Mouse (Mus musculus) hindlimb bud, embryonic 11.5 days (tissue): ENCODE data around the gene Kctd11.

Source experiments
- DNase-seq: peaks from one replicate; pipeline ENCODE4 v3.0.0-alpha.2; 2012; ENCODE audit warnings: low read depth, low spot score; ENCODE audit errors: extremely low spot score

The Kctd11 gene

GRCm38 (mm10) chr11:69912716-69913530, 31.7 kb upstream of the Kctd11 start:
- DNase-seq = no peak

DNA sequence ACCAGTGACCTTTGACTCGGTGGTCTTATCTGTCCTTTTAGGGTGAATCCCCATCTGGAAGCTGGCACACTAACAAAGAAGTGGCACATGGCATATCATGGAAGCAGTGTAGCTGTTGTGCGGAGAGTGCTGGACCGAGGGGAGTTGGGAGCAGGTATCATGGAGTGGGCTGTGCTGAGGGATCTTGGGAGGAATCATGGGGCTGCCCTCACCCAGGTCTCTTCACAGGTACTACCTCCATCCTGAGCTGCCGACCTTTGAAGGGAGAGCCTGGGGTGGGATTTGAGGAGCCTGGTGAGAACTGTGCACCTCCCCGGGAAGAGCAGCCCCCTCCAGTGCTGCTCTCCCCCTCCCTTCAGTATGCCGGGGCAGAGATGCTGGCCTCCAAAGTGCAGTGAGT, 30.5 kb upstream of the Kctd11 start:
- no peak for DNase-seq

DNA sequence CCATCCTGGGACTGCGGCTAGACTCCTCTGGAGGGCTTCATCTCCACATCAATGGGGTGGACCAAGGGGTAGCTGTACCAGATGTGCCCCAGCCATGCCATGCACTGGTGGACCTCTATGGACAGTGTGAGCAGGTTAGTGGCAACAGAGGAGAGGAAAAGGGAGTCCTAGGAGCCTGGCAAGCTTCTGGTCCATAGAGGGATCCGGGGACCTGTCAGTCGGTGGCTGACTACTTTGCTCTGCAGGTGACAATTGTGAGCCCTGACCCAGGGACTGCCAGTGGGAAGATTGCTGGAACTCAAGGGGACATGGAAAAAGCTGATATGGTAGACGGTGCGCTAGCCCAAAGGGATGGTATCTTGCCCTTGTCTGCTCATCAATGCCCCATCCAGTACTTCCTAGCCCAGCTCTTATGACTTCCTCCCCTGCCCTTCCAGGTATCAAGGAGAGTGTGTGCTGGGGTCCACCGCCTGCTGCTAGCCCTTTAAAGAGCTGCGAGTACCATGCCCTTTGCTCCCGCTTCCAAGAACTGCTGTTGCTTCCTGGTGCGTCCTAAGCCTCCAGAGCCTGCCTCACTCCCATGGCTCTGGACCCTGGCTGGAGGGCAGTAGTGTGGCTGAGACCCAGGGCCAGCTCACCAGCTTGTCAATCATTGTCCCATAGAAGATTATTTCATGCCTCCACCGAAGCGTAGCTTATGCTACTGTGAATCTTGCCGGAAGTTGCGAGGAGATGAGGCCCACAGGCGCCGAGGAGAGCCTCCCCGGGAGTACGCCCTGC, 29.8 kb upstream of the Kctd11 start:
- no peak for DNase-seq

DNA sequence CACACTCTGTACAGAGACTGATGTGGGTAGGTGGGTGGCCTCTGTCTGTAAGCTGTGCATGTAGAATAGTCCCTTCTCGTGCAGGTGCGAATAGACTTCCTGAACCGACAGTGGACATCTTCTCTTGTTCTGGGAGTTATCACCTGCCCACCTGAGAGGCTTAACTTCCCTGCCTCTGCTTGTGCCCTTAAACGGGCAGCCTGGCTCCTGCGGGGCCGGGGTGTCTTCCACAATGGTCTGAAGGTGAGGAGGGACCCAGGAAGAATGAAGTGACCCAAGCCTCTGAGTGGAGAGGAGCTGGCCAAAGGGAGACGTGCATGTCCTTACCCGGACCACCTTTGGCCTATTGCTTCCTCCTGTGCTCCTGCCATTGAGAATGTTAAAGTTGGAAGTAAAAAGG, 29.0 kb upstream of the Kctd11 start:
- no peak for DNase-seq

- no peak for DNase-seq
Measured at GRCm38 (mm10) chr11:69909174-69909573, 28.0 kb upstream of the Kctd11 start.

- DNase-seq = no peak
Measured at GRCm38 (mm10) chr11:69908645-69909044, 27.4 kb upstream of the Kctd11 start.

DNA sequence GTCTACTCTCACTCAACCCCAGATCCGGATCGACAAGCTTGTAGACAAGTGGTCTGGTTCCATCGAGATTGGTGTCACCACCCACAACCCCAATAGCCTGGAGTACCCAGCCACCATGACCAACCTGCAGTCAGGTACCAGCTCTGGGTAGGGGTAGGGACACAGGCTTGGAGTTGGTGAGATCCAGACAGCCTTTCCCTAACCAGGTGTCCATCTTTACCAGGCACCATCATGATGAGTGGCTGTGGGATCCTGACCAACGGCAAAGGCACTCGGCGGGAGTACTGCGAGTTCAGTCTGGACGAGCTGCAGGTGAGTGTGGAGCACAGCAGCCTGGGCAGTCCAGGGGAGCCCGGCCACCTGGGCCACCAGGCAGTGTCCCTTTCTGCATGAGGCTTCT, 23.1 kb upstream of the Kctd11 start:
- no peak for DNase-seq

GRCm38 (mm10) chr11:69902972-69903371, 21.8 kb upstream of the Kctd11 start:
- DNase-seq = no peak

- DNase-seq = no peak
Measured at GRCm38 (mm10) chr11:69901993-69902392, 20.8 kb upstream of the Kctd11 start.

DNA sequence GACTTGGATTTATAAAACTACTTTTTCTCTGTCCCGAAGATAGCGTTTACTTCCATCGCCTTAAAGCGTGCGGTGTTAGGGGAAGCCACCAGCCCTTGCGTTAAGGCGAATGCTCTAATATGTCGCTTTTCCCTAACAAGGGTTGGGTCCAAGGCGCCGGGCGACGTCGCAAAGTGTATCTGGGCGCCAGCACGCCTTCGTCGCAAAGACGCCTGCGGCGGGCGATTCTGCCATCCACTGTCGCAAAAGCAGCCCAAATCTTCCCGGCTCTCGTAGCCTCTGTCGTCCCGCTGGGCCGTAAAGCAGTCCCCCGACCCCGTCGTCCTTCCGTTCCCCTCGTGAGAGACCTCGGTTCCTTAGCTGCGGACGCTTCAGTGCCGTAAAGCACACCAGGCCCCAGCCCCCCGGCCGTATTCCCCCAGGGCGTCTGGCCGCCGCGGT, 20.2 kb upstream of the Kctd11 start:
- DNase-seq = no peak

- DNase-seq = peak; percentile 98
Measured at GRCm38 (mm10) chr11:69900471-69901405, 19.5 kb upstream of the Kctd11 start, which contains the start of the genes 2810408A11Rik and Neurl4. Gene 2810408A11Rik (minus strand): TSS chr11:69900987. Gene Neurl4 (plus strand): TSS chr11:69901072.

DNA sequence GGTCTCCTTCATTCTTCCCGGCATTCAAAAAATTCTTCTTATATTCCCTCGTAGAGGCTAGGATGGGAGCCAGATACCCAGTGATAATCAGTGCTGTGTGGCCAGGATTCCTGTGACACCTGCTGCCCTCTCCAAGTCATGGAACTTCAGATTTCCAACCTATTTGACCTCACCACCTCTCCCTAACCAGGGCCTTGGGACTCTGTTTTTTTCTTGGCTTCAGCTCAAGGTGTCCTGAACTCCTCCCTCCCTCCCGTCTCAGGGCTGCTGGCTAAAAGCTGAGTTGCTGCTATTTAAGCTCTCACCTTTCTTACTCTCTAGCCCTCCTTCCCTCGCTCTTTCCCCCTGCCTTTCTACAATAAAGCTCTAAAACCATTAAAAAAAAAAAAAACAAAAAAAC, 18.7 kb upstream of the Kctd11 start:
- no peak for DNase-seq

GRCm38 (mm10) chr11:69895291-69895690, 14.1 kb upstream of the Kctd11 start, which contains the start of gene Acap1:
Gene Acap1 (minus strand): TSS chr11:69895539.
- no peak for DNase-seq

DNA sequence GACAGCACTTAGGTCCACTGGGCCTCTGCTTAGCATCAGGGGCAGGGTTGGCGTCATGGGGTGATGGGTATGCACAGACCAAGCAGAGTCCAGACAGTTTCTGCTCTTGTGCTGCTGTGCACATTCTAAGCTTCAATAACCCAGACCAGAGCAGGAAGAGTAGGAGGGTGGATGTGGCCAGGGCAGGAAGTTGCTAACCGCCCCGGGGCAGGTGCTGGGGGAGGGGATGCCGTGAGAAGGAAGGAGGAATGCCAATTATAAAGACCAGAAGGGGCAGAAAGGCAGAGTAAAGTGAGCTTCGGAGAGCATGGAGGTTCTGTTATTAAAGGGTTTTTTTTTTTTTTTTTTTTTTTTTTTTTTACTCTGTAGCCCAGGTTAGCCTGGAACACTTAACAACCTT, 13.5 kb upstream of the Kctd11 start:
- DNase-seq = no peak

- DNase-seq = no peak
Measured at GRCm38 (mm10) chr11:69891482-69891881, 10.3 kb upstream of the Kctd11 start.

GRCm38 (mm10) chr11:69886907-69887635, 5.9 kb upstream of the Kctd11 start:
- no peak for DNase-seq

GRCm38 (mm10) chr11:69884663-69885062, 3.5 kb upstream of the Kctd11 start:
- no peak for DNase-seq

DNA sequence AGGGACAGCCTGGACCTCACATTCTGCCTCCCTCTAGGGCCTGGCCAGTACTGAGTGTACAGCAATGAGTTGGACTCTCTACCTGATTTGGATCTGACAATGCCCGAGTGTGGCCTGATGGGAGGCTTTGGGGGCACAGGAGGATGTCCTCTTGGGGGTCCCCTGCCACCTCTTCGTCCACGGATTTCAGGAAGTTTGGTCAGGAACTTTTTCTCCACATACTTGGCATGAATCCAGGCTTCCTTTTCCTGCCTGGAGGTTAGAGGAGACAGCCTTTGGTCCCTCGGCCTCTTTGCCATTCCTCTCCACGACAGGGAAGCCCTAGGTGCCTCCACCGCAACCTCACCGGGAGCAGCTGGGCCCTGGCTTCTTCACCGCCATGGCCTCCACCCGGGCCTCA, 3.0 kb upstream of the Kctd11 start:
- no peak for DNase-seq

GRCm38 (mm10) chr11:69883527-69884151, 2.4 kb upstream of the Kctd11 start:
- DNase-seq = no peak

GRCm38 (mm10) chr11:69883066-69883465, 1.9 kb upstream of the Kctd11 start:
- no peak for DNase-seq
